Mouse (Mus musculus) C2C12 (cell line): ENCODE data around the gene Gpr33. TPM values are rescaled to one million over a fixed set of nuclear protein-coding genes. Genes with fewer than 3 reads are reported as not detected.

ENCODE experiments used
- H3K27me3 ChIP-seq: one replicate; pipeline ENCODE4 v1.6.1; 2011; ENCODE audit not compliant: control insufficient read depth, insufficient read depth, insufficient read length
- H3K36me3 ChIP-seq: one replicate; pipeline ENCODE4 v1.6.1; 2011; ENCODE audit not compliant: control insufficient read depth, insufficient read depth
- H3K4me3 ChIP-seq: one replicate; pipeline ENCODE4 v1.5.1; 2011; ENCODE audit warnings: mild to moderate bottlenecking, control low read depth; ENCODE audit not compliant: poor library complexity, insufficient read depth, severe bottlenecking
- H3K79me2 ChIP-seq: one replicate; pipeline ENCODE4 v1.6.1; 2011; ENCODE audit not compliant: control insufficient read depth, insufficient read depth
- H3K79me3 ChIP-seq: one replicate; pipeline ENCODE4 v1.6.1; 2011; ENCODE audit warnings: low read depth, control low read depth
- H3ac ChIP-seq: one replicate; pipeline ENCODE3; 2011; ENCODE audit warnings: low read depth; ENCODE audit not compliant: control insufficient read depth, insufficient read length
- CEBPB ChIP-seq: IDR thresholded peaks from one replicate; pipeline ENCODE4 v1.6.1; 2011; ENCODE audit warnings: low read depth, mild to moderate bottlenecking, control low read depth, moderate library complexity
- CTCF ChIP-seq: IDR thresholded peaks from one replicate; pipeline ENCODE4 v1.5.1; 2011; ENCODE audit not compliant: control insufficient read depth, insufficient read depth, insufficient read length
- FOSL1 ChIP-seq: IDR thresholded peaks from one replicate; pipeline ENCODE4 v1.8.0; 2011; ENCODE audit warnings: mild to moderate bottlenecking, low read length; ENCODE audit not compliant: poor library complexity, insufficient read depth, severe bottlenecking
- MAX ChIP-seq: IDR thresholded peaks from one replicate; pipeline ENCODE4 v1.6.1; 2011; ENCODE audit warnings: mild to moderate bottlenecking, control low read depth
- MYOD1 ChIP-seq: IDR thresholded peaks from one replicate; pipeline ENCODE4 v1.6.1; 2011; ENCODE audit warnings: low read depth; ENCODE audit not compliant: control insufficient read depth, insufficient read length
- MYOG ChIP-seq: IDR thresholded peaks from one replicate; pipeline ENCODE4 v1.6.1; 2011; ENCODE audit not compliant: control insufficient read depth, insufficient read length; ENCODE audit errors: extremely low read depth
- USF1 ChIP-seq: IDR thresholded peaks from one replicate; pipeline ENCODE4 v1.6.1; 2011; ENCODE audit warnings: low read depth, mild to moderate bottlenecking, control low read depth, moderate library complexity
- polyA plus RNA-seq: library from polyadenylated mRNA; unstranded; fragments of >200 nt; fragmentation: generic; extraction: Trizol; gene quantifications from one replicate; pipeline ENCODE4 v1.2.1, GENCODE M21; 2012; ENCODE audit warnings: missing spikeins

The Gpr33 gene
- polyA plus RNA-seq, 1 experiment, result not detected

DNA sequence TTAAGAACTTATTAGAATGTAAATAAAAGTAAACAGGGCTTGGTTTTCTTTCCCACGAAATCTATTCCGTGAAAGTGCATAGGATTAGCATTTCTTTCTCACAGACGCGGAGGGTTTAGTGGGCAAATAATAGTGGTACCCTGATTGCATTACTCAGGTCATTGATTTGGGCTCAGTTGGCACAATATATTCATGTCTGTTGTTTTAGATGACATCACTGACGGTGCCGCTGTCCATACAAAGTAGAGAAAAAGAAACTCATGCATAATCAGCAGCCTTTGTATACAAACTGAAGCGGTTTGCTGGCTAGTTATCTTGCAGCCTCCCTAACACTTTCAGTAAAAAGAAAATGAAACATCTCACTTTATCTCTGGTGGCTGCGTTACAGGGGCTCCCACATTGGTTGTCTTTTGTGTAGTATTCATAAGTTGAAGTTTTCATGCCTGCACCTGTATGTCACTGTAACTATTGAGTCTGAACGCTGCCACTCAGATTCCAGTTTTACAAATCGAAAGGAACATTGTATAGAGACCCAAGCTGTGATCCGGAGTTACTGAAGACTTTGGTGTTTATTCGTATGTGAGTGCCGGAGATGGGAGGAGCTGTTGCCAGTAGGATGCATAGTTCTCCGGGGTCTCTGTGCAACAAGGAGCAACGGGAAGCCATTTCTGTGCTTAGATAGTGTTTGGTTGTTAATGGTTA lies 17.8 kb downstream of the Gpr33 start:
- H3K4me3 ChIP-seq, result no peak overlapping the region
- no peaks in the 10 kb centered on the region for H3K79me2 ChIP-seq
- no peaks in the 10 kb centered on the region for H3K79me3 ChIP-seq
- H3ac ChIP-seq, result no peak overlapping the region
- H3K36me3 ChIP-seq, result no peaks in the 10 kb centered on the region
- H3K27me3 ChIP-seq, result no peaks in the 10 kb centered on the region
- TF ChIP-seq CEBPB (no peak), CTCF (no peak), MYOG (no peak), MAX (no peak), MYOD1 (no peak), USF1 (no peak), FOSL1 (no peak)

- no peaks in the 10 kb centered on the region for H3K36me3 ChIP-seq
- no peak overlapping the region for H3ac ChIP-seq
- no peaks in the 10 kb centered on the region for H3K79me2 ChIP-seq
- no peaks in the 10 kb centered on the region for H3K79me3 ChIP-seq
- H3K27me3 ChIP-seq, result no peaks in the 10 kb centered on the region
- H3K4me3 ChIP-seq, result no peak overlapping the region
- TF ChIP-seq USF1 (no peak), MAX (no peak), FOSL1 (no peak), CEBPB (no peak), MYOD1 (no peak), MYOG (no peak), CTCF (no peak)
Observed at GRCm38 (mm10) chr12:52006633-52006994, 21.2 kb downstream of the Gpr33 start.

DNA sequence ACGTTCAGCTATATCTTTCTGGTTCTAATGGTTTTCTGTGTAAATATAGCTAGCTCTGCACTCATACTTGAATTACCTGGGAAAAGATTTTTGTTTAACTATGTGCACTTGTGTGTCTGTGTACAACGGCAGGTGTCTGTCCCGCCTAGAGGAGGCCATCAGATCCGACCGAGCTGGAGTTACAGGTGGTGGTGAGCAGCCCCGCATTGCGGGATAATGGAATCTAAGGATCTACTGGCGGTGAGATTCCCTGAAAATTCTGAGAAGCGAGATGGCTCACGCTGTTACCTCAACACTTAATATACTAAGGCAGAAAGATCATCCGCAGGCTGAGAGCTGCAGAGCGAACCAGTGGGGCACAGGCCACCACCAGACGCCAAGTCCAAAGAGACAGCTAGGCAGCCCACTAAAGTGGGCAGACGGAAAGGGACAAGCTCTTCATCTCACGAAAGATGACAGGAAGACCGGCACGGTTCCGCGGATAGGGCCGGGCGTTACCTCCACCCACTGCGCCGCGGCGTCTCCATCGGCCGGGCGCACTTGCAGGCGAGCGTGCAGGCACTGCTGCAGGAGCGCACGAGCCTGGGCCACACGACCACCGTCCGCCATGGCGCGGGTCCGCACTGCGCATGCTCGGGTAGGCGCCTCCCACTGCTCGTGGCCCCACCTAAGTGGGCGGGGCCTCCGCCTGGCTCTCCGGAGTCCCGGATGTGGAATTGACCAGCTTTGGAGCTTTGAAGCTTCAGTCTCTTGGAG lies 21.8 kb downstream of the Gpr33 start, which contains the start of gene Dtd2:
Gene Dtd2, minus strand, starts transcription at position 625 of the 756 bp plus-strand sequence.
- Histone ChIP-seq H3K4me3 (peak within 1 kb of the TSS; percentile 63), H3K36me3 (no peaks in the 10 kb centered on the region), H3K79me3 (no peaks in the 10 kb centered on the region), H3ac (peak within 1 kb of the TSS; percentile 97), H3K79me2 (no peaks in the 10 kb centered on the region), H3K27me3 (no peaks in the 10 kb centered on the region)
- TF ChIP-seq FOSL1 (no peak), CEBPB (no peak)

DNA sequence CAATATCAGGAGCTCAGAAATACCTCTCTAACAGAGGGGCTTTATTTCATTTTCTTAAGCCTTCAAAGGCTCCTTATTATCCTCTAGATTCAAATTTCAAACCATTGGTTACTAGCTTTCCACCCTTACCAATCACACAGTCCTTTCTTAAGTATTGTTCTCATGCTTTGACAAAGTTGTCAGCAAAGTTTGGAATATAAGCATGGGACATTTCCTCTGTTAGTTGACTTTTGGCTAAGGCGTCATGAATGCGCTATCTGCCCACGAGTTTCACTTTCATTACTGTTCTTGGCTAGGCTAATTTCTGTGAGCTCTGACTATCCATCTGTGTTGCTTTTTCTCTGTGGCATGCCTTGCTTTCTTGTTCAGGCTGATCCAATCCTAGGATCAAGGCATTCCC lies 25.1 kb downstream of the Gpr33 start:
- Histone ChIP-seq H3K79me2 (no peaks in the 10 kb centered on the region), H3K79me3 (no peaks in the 10 kb centered on the region), H3ac (no peak overlapping the region), H3K36me3 (peaks cover 5% of the 10 kb centered on the region), H3K4me3 (no peak overlapping the region), H3K27me3 (no peaks in the 10 kb centered on the region)
- no peak for TF ChIP-seq CEBPB
- TF ChIP-seq MYOG, result no peak
- no peak for TF ChIP-seq USF1
- no peak for TF ChIP-seq MYOD1
- no peak for TF ChIP-seq FOSL1
- TF ChIP-seq CTCF, result no peak
- TF ChIP-seq MAX, result no peak

- H3ac ChIP-seq, result no peak overlapping the region
- no peak overlapping the region for H3K4me3 ChIP-seq
- no peaks in the 10 kb centered on the region for H3K27me3 ChIP-seq
- H3K79me3 ChIP-seq, result no peaks in the 10 kb centered on the region
- TF ChIP-seq MYOD1 (no peak), CTCF (peak; percentile 3), MAX (no peak)
- H3K79me2 ChIP-seq, result no peaks in the 10 kb centered on the region
- peaks cover 5% of the 10 kb centered on the region for H3K36me3 ChIP-seq
Observed at GRCm38 (mm10) chr12:52001544-52001943, 26.3 kb downstream of the Gpr33 start.

DNA sequence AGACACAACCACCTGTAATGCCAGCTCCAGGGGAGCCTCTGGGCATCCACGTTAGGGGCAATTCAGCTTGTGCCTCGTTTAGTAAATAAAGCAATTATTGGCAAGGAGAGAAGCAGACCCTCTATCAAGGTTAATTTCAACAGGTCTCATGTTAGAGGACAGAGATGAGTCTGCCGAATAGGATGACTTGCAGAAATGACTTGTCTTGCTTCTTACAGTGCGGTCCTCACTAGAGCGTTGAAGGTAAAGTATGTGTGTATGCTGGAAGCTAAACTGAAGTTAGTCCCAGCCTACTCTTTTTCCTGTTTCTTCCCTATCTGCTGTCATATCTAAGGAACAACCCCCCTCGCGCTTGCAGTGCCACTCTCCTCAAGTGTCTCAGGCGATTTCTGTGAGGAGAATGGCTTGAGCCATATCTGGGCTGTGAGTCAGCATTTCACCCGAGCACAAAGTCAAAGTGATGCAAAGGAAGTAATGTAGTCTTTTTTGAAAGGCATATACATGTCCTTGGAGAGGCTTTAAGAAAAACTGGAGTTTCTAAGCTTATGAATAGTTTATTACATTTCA lies 29.4 kb downstream of the Gpr33 start:
- H3K79me2 ChIP-seq, result no peaks in the 10 kb centered on the region
- TF ChIP-seq MYOG (no peak), USF1 (no peak), CEBPB (no peak), CTCF (no peak), FOSL1 (no peak), MAX (no peak), MYOD1 (no peak)
- no peak overlapping the region for H3K4me3 ChIP-seq
- no peaks in the 10 kb centered on the region for H3K27me3 ChIP-seq
- no peaks in the 10 kb centered on the region for H3K79me3 ChIP-seq
- peaks cover 10% of the 10 kb centered on the region for H3K36me3 ChIP-seq
- H3ac ChIP-seq, result no peak overlapping the region
